Mouse (Mus musculus) ES-E14 (cell line): ENCODE results near the gene Ulk4. TPM values are rescaled to one million over a fixed set of nuclear protein-coding genes. Genes with fewer than 3 reads are reported as not detected.

Source experiments
- DNase-seq: peaks from one replicate; pipeline ENCODE4 v3.0.0-alpha.2; 2013; ENCODE audit warnings: low read depth, low spot score
- H3K27ac ChIP-seq: 2 replicates; pipeline ENCODE4 v1.5.1; 2012; ENCODE audit warnings: low read depth, mild to moderate bottlenecking, low read length, moderate library complexity, mixed read lengths; ENCODE audit not compliant: poor library complexity, insufficient read depth, severe bottlenecking
- H3K36me3 ChIP-seq: 2 replicates; pipeline ENCODE4 v1.6.1; 2012; ENCODE audit warnings: mild to moderate bottlenecking, low read length, moderate library complexity, mixed read lengths; ENCODE audit not compliant: control insufficient read depth, poor library complexity, insufficient read depth, severe bottlenecking
- H3K4me1 ChIP-seq, 2 experiments: fragments of 150-350 bp in 1 of 2; sonication (generic) in 1 of 2; 2 replicates each; pipeline ENCODE4 v1.6.1; 2012; ENCODE audit warnings: low read length in 2 of 2, mild to moderate bottlenecking in 1 of 2, mixed read lengths in 1 of 2; ENCODE audit not compliant: control insufficient read depth in 2 of 2, insufficient read depth in 2 of 2, poor library complexity in 1 of 2
- H3K4me3 ChIP-seq, 2 experiments: fragments of 150-350 bp in 1 of 2; sonication (generic) in 1 of 2; 2 replicates each; pipeline ENCODE4 v1.5.1; 2012; ENCODE audit warnings: low read length in 2 of 2, low read depth in 1 of 2, mild to moderate bottlenecking in 1 of 2, mixed read lengths in 1 of 2; ENCODE audit not compliant: insufficient read depth in 1 of 2, poor library complexity in 1 of 2, severe bottlenecking in 1 of 2
- H3K9ac ChIP-seq: 2 replicates; pipeline ENCODE4 v1.6.1; 2012; ENCODE audit warnings: low read depth, mild to moderate bottlenecking, low read length, mixed read lengths; ENCODE audit not compliant: poor library complexity, insufficient read depth, severe bottlenecking
- H3K9me3 ChIP-seq: fragments of 150-350 bp; sonication (generic); 2 replicates; pipeline ENCODE4 v1.6.1; 2012; ENCODE audit warnings: low read depth, mild to moderate bottlenecking, low read length; ENCODE audit not compliant: control insufficient read depth, insufficient read depth
- CHD2 ChIP-seq: IDR thresholded peaks from 2 replicates; pipeline ENCODE4 v1.6.1; 2014; ENCODE audit warnings: mild to moderate bottlenecking, low read depth, low read length, inconsistent platforms
- HCFC1 ChIP-seq: IDR thresholded peaks from 2 replicates; pipeline ENCODE4 v1.6.1; 2012; ENCODE audit warnings: low read length, inconsistent platforms, borderline replicate concordance; ENCODE audit not compliant: insufficient read depth
- MAFK ChIP-seq: IDR thresholded peaks from 2 replicates; pipeline ENCODE4 v1.6.1; 2014; ENCODE audit warnings: mild to moderate bottlenecking, low read depth, low read length, inconsistent platforms; ENCODE audit not compliant: insufficient read depth
- ZC3H11A ChIP-seq: IDR thresholded peaks from 2 replicates; pipeline ENCODE4 v1.6.1; 2012; ENCODE audit warnings: low read depth, mild to moderate bottlenecking, inconsistent platforms, low read length, borderline replicate concordance
- ZNF384 ChIP-seq: IDR thresholded peaks from 2 replicates; pipeline ENCODE4 v1.6.1; 2012; ENCODE audit warnings: low read depth, low read length, inconsistent platforms
- in situ Hi-C, 2 experiments: fragments of 600-800 bp; cut with MboI; formaldehyde crosslinking; loops; one replicate each; pipeline ENCODE4 v1.15.1; 2025; ENCODE audit warnings: low sequenced_read_pairs in 2 of 2, inconsistent platforms in 1 of 2; ENCODE audit not compliant: unreplicated experiment in 2 of 2
- total RNA-seq: library from RNA; depleted of rRNA; stranded (reverse); fragments of 300-350 nt; gene quantifications from 2 replicates; pipeline ENCODE4 v1.2.3, GENCODE M21; 2012

Gene Ulk4
- total RNA-seq, 1 experiment, result 31.5 TPM

DNA sequence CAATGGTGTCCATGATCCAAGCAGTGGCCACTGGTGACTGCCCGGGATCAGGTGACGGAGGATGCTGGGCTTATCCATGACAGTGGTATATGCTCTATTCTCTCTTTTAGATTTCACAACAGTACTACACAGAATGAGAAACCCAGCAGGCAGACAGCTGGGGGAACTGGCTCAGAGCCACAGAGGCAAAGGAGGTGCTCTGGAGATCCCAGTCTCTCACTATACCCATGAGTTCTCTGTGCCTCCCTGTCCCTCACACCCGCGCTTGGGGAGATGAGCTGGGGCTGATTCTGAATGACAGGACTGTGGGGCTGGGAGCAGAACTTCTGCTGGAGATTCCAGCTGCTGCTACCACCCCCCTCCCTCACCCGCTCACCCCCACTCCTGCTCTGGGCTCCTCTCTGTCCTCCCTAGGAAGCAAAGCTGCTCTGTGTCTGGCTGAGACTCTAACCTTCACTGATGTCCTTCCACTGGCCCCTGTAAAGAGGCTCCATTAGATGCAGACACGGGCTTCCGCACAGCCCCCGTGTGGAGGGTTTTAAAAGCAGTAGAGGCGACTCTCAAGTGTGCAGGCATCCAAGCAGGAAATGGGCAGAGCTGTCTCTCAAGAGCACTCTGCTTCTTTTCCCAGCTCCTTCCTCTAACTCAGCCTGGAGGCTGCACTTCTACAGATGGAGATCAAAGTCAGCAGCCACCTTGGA, 197.5 kb downstream of the Ulk4 start:
- no peak overlapping the region for H3K9ac ChIP-seq
- no peak for DNase-seq
- TF ChIP-seq CHD2, result no peak
- TF ChIP-seq ZNF384, result no peak
- no peak for TF ChIP-seq HCFC1
- TF ChIP-seq ZC3H11A, result no peak
- TF ChIP-seq MAFK, result no peak
- no peaks in the 10 kb centered on the region for H3K9me3 ChIP-seq
- no peaks in the 10 kb centered on the region for H3K36me3 ChIP-seq
- no peak overlapping the region for H3K4me3 ChIP-seq
- H3K27ac ChIP-seq, result no peak overlapping the region
- in situ Hi-C loops, result no loop called here
- H3K4me1 ChIP-seq, result no peaks in the 10 kb centered on the region

DNA sequence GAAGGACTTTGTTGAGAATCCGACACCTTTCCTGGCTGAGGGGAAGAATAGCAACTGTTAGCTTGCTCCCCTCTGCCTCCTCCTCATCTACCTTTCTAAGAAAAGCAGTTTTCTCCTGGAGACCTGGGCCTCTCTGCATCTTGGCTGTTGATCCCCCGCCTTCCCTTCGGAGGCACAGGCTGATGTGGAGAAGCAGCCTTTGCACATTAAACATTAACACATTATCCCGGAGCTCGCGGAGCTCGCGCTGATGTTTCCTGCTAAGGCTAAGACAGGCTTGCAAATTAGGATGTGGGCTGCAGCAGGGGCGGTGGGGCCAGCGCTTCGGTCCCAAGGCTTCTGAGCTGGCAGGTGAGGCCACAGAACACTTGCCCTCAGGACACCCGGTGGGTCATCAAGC, 200.7 kb downstream of the Ulk4 start:
- no peaks in the 10 kb centered on the region for H3K9me3 ChIP-seq
- no peaks in the 10 kb centered on the region for H3K4me1 ChIP-seq
- no peak for DNase-seq
- TF ChIP-seq ZNF384 (no peak), ZC3H11A (no peak), CHD2 (no peak), MAFK (no peak), HCFC1 (no peak)
- H3K4me3 ChIP-seq, result no peak overlapping the region
- in situ Hi-C loops, result no loop called here
- H3K36me3 ChIP-seq, result no peaks in the 10 kb centered on the region
- no peak overlapping the region for H3K9ac ChIP-seq
- H3K27ac ChIP-seq, result no peak overlapping the region

DNA sequence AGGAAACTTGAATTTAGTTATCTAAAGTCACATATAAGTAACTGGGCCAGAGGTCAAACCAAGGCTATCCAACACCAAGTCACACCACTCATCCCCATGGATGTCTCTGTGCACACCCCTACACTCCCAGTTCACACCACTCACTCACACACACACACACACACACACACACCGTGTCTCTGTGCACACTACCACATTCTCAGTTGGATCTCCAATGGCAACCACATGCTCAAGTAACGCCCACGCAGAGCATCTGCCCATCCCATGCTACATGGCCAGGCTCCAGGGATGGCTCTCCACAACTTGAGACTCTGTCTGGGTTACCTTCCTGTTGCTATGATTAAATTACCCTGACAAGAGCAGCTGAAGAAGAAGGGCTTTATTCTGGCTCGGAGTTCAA, 201.8 kb downstream of the Ulk4 start:
- H3K4me3 ChIP-seq, result no peak overlapping the region
- H3K9me3 ChIP-seq, result no peaks in the 10 kb centered on the region
- no peaks in the 10 kb centered on the region for H3K36me3 ChIP-seq
- H3K27ac ChIP-seq, result no peak overlapping the region
- no peak for TF ChIP-seq MAFK
- no peak for TF ChIP-seq ZC3H11A
- no peak for TF ChIP-seq HCFC1
- no peak for TF ChIP-seq ZNF384
- TF ChIP-seq CHD2, result no peak
- H3K9ac ChIP-seq, result no peak overlapping the region
- in situ Hi-C loops, result no loop called here
- no peaks in the 10 kb centered on the region for H3K4me1 ChIP-seq
- DNase-seq, result no peak

DNA sequence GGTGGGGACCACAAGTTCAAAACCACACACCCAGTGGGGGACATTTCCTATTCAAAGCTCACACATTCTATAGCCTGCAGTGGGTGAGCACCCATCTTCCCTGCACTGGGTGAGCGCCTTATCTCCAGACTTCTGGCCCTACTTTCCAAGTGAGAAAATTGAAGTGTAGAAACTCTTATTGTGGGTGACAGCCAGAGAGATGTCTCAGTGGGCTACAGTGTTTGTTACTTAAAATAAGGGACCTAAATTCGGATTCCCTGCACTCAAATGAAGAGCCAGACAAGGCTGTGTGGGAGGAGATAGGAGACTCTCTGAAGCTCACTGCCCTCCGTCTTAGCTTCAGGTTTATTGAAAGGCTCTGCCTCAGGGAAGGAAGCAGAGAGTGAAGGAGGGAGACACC, 202.3 kb downstream of the Ulk4 start:
- no peak overlapping the region for H3K27ac ChIP-seq
- no peak overlapping the region for H3K9ac ChIP-seq
- no peaks in the 10 kb centered on the region for H3K4me1 ChIP-seq
- no peaks in the 10 kb centered on the region for H3K36me3 ChIP-seq
- no peak overlapping the region for H3K4me3 ChIP-seq
- in situ Hi-C loops, result no loop called here
- no peaks in the 10 kb centered on the region for H3K9me3 ChIP-seq
- no peak for TF ChIP-seq ZNF384
- no peak for TF ChIP-seq MAFK
- no peak for TF ChIP-seq HCFC1
- no peak for TF ChIP-seq CHD2
- TF ChIP-seq ZC3H11A, result no peak
- DNase-seq, result no peak
